Mouse (Mus musculus): ENCODE measurements around the gene Gm44.
"Not testable (repeated sequence)": the region's sequence is repeated elsewhere in the genome, so short reads cannot be mapped to it uniquely, and the experiment has no call there.

Gm44 gene

DNA sequence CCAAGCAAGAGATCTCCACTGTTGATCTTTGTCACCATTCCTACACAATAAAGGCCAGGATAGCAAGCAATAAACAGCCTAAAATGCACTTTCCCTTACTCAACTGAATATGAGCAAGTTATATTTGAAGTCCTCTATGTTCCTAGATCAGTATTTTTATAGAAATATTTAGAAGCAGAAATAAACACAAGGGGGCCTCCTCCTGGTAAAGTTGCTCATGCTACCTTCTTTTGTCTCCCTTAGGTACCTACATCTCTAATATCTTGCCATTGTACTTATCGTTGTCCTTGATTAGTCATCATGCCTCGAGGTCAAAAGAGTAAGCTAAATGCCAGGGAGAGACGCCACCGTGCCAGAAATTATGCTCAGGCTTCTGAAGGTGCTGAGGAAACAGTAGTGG is at the start of gene Gm44:
Gene Gm44 (plus strand): TSS at position 301 of the 400 bp plus-strand sequence.
- no peak for DNase-seq (ENCODE audit: low spot score)

- no peak for DNase-seq (ENCODE audit: low spot score)
Observed at GRCm38 (mm10) chrX:90927989-90928388, 36.0 kb downstream of the Gm44 start.

- DNase-seq (ENCODE audit: low spot score) = not testable (repeated sequence)
Observed at GRCm38 (mm10) chrX:90938211-90938610, 46.3 kb downstream of the Gm44 start.
